Mouse (Mus musculus): ENCODE measurements around the gene Cdk17.
A peak's percentile ranks its signal among the peaks of the same experiment; 100 is the strongest.

Gene Cdk17

GRCm38 (mm10) chr10:93265833-93266232 lies 105.2 kb downstream of the Cdk17 start:
- DNase-seq = no peak

GRCm38 (mm10) chr10:93266521-93266920 lies 105.8 kb downstream of the Cdk17 start:
- peak in 1 of 2 experiments; percentile 18 for DNase-seq

GRCm38 (mm10) chr10:93267509-93267908 lies 106.8 kb downstream of the Cdk17 start:
- no peak for DNase-seq

GRCm38 (mm10) chr10:93268339-93268738 lies 107.7 kb downstream of the Cdk17 start:
- no peak for DNase-seq

GRCm38 (mm10) chr10:93269744-93270143 lies 109.1 kb downstream of the Cdk17 start:
- no peak for DNase-seq

- DNase-seq = no peak
These were observed 110.3 kb downstream of the Cdk17 start for GRCm38 (mm10) chr10:93270889-93271460.

- DNase-seq = peak in 1 of 2 experiments; percentile 43
These were observed 111.2 kb downstream of the Cdk17 start for GRCm38 (mm10) chr10:93271831-93272230.

- DNase-seq = peak; percentile 68 to 75
These were observed 112.6 kb downstream of the Cdk17 start for GRCm38 (mm10) chr10:93272986-93273982.

- DNase-seq = no peak
These were observed 113.6 kb downstream of the Cdk17 start for GRCm38 (mm10) chr10:93274277-93274696.

GRCm38 (mm10) chr10:93275212-93276136 lies 114.8 kb downstream of the Cdk17 start:
- no peak for DNase-seq

- peak; percentile 80 to 85 for DNase-seq
These were observed 115.7 kb downstream of the Cdk17 start for GRCm38 (mm10) chr10:93276349-93276763.

GRCm38 (mm10) chr10:93276857-93277256 lies 116.2 kb downstream of the Cdk17 start:
- DNase-seq = no peak

GRCm38 (mm10) chr10:93278361-93278760 lies 117.7 kb downstream of the Cdk17 start:
- no peak for DNase-seq

GRCm38 (mm10) chr10:93279062-93279461 lies 118.4 kb downstream of the Cdk17 start:
- DNase-seq = no peak

GRCm38 (mm10) chr10:93280586-93280985 lies 119.9 kb downstream of the Cdk17 start:
- no peak for DNase-seq

GRCm38 (mm10) chr10:93281092-93281491 lies 120.4 kb downstream of the Cdk17 start:
- DNase-seq = no peak

GRCm38 (mm10) chr10:93282526-93282964 lies 121.9 kb downstream of the Cdk17 start:
- peak; percentile 64 to 66 for DNase-seq

GRCm38 (mm10) chr10:93283258-93283657 lies 122.6 kb downstream of the Cdk17 start:
- no peak for DNase-seq

- DNase-seq = no peak
These were observed 124.8 kb downstream of the Cdk17 start for GRCm38 (mm10) chr10:93285489-93285888.

- no peak for DNase-seq
These were observed 127.0 kb downstream of the Cdk17 start for GRCm38 (mm10) chr10:93287551-93288145.

- DNase-seq = peak; percentile 54 to 56
These were observed 127.7 kb downstream of the Cdk17 start for GRCm38 (mm10) chr10:93288336-93288735.

- no peak for DNase-seq
These were observed 128.7 kb downstream of the Cdk17 start for GRCm38 (mm10) chr10:93289404-93289803.

Data from lung, postnatal 4 days (tissue).